Mouse (Mus musculus) stomach, postnatal 0 days (tissue): Measurements from ENCODE around the gene 4931428F04Rik. TPM values are rescaled to one million over a fixed set of nuclear protein-coding genes. Genes with fewer than 3 reads are reported as not detected.

Experiments
- ATAC-seq: fragments of 200-750 bp; cut with Nextera tagmentation; 2 replicates; pipeline ENCODE4 v1.8.0; 2017; ENCODE audit not compliant: low FRiP score, low TSS enrichment
- DNase-seq: peaks from one replicate; pipeline ENCODE4 v3.0.0-alpha.2; 2016; ENCODE audit warnings: low spot score
- H3K27ac ChIP-seq: fragments of 300-500 bp; sonication (generic); replicated peaks from 2 replicates; pipeline ENCODE4 v1.5.1; 2014; ENCODE audit warnings: mild to moderate bottlenecking, control low read depth
- H3K27me3 ChIP-seq: fragments of 300-500 bp; sonication (generic); 2 replicates; pipeline ENCODE4 v1.6.1; 2014; ENCODE audit warnings: low read length; ENCODE audit not compliant: control insufficient read depth, insufficient read depth
- H3K36me3 ChIP-seq: fragments of 300-500 bp; sonication (generic); 2 replicates; pipeline ENCODE4 v1.6.1; 2014; ENCODE audit warnings: low read length, mixed read lengths; ENCODE audit not compliant: control insufficient read depth, insufficient read depth
- H3K4me1 ChIP-seq: fragments of 300-500 bp; sonication (generic); replicated peaks from 2 replicates; pipeline ENCODE4 v1.6.1; 2014; ENCODE audit warnings: antibody characterized with exemption; ENCODE audit not compliant: control insufficient read depth, insufficient read depth
- H3K4me2 ChIP-seq: fragments of 300-500 bp; sonication (generic); replicated peaks from 2 replicates; pipeline ENCODE4 v1.6.1; 2014; ENCODE audit warnings: low read depth, mild to moderate bottlenecking, control low read depth, moderate library complexity
- H3K4me3 ChIP-seq: fragments of 300-500 bp; sonication (generic); 2 replicates; pipeline ENCODE4 v1.5.1; 2014; ENCODE audit warnings: low read depth, low read length, control low read depth
- H3K9ac ChIP-seq: fragments of 300-500 bp; sonication (generic); 2 replicates; pipeline ENCODE4 v1.6.1; 2014; ENCODE audit warnings: mild to moderate bottlenecking, low read length, control low read depth, mixed read lengths
- H3K9me3 ChIP-seq: fragments of 300-500 bp; sonication (generic); 2 replicates; pipeline ENCODE4 v1.6.1; 2016; ENCODE audit warnings: low read length; ENCODE audit not compliant: control insufficient read depth
- CTCF ChIP-seq: IDR thresholded peaks from 2 replicates; pipeline ENCODE4 v1.5.1; 2016; ENCODE audit warnings: antibody characterized with exemption, low read depth, mild to moderate bottlenecking, moderate library complexity
- EP300 ChIP-seq: optimal IDR thresholded peaks from 2 replicates; pipeline ENCODE3; 2016; ENCODE audit warnings: antibody characterized with exemption
- WGBS: fragments of 180-500 bp; shearing (Covaris S2); extraction: QIAGEN DNeasy Blood & Tissue Kit; methylation state at CpG from one replicate; pipeline ENCODE4 v1.1.7; 2014; 5-methylcytosine and 5-hydroxymethylcytosine counted together
- polyA plus RNA-seq: library from polyadenylated mRNA; unstranded; fragments of >200 nt; fragmentation: Nextera tagmentation; extraction: Ambion mirVana; gene quantifications from 2 replicates; pipeline ENCODE4 v1.2.1, GENCODE M21; 2015

4931428F04Rik gene
- polyA plus RNA-seq, 1 experiment from 2014 or later = 1.9 TPM

DNA sequence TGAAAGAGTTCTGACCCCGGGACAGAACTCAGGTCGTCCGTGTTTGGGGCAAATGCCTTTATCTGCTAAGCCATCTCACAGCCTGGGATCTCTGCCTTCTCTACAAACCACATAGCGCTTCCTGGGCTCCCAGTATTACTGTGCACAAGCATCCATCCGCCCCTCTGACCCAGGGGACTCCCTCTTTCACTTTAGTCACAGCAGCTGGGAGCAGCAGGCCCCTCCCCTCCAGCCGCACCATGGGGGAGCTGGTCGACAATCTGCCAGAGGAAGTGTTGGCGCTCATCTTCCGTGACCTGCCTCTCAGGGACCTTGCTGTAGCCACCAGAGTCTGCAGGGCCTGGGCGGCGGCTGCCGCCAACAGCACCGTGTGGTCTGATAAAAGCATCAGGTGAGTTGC, 22.9 kb downstream of the 4931428F04Rik start:
- Histone ChIP-seq H3K4me1 (0 out of 2 replicates have a peak, but pooled peaks cover 9% of the 10 kb centered on the region), H3K27ac (no peak overlapping the region), H3K4me3 (no peak overlapping the region), H3K9ac (no peak overlapping the region), H3K9me3 (no peaks in the 10 kb centered on the region), H3K4me2 (no peak overlapping the region), H3K27me3 (peaks cover 2% of the 10 kb centered on the region; the same call in 1 of the 2 replicates), H3K36me3 (no peaks in the 10 kb centered on the region; the same call in 1 of the 2 replicates)
- TF ChIP-seq CTCF (no peak), EP300 (no peak)
- DNase-seq (no peak), ATAC-seq (no peak)
- 63% methylated on average over 13 of the region's 13 CpGs for WGBS

DNA sequence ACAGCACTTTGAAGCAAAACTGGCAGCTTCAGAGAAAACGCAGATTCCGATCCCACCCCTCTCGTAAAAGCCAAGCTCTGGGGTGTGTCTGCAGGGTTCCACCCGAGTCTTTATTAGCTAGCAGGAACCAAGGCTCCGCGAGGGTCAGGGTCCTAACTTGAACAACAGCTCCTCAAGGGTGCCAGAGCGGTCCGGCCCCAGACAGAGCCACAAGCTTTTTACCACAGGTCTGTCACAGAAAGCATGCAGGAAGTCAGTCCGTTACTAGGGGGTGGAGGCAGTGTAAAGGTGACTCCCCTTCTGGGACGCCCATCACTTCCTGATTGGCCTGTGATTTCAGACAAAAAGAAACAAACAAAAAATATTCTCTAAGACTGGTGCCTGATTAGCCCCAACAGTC, 24.5 kb downstream of the 4931428F04Rik start:
- WGBS = 12% methylated on average over 10 of the region's 10 CpGs
- peak overlapping the region; percentile 69 for H3K9ac ChIP-seq
- H3K9me3 ChIP-seq = no peaks in the 10 kb centered on the region
- DNase-seq = peak; percentile 42
- peak; percentile 48; the same call in 1 of the 2 replicates for ATAC-seq
- 0 out of 2 replicates have a peak, but pooled peaks cover 9% of the 10 kb centered on the region for H3K4me1 ChIP-seq
- H3K27ac ChIP-seq = no peak overlapping the region
- no peaks in the 10 kb centered on the region; the same call in 1 of the 2 replicates for H3K36me3 ChIP-seq
- TF ChIP-seq CTCF (no peak), EP300 (no peak)
- peak overlapping the region; percentile 91 for H3K4me2 ChIP-seq
- peaks cover 2% of the 10 kb centered on the region; the same call in 1 of the 2 replicates for H3K27me3 ChIP-seq
- peak overlapping the region; percentile 65 for H3K4me3 ChIP-seq

DNA sequence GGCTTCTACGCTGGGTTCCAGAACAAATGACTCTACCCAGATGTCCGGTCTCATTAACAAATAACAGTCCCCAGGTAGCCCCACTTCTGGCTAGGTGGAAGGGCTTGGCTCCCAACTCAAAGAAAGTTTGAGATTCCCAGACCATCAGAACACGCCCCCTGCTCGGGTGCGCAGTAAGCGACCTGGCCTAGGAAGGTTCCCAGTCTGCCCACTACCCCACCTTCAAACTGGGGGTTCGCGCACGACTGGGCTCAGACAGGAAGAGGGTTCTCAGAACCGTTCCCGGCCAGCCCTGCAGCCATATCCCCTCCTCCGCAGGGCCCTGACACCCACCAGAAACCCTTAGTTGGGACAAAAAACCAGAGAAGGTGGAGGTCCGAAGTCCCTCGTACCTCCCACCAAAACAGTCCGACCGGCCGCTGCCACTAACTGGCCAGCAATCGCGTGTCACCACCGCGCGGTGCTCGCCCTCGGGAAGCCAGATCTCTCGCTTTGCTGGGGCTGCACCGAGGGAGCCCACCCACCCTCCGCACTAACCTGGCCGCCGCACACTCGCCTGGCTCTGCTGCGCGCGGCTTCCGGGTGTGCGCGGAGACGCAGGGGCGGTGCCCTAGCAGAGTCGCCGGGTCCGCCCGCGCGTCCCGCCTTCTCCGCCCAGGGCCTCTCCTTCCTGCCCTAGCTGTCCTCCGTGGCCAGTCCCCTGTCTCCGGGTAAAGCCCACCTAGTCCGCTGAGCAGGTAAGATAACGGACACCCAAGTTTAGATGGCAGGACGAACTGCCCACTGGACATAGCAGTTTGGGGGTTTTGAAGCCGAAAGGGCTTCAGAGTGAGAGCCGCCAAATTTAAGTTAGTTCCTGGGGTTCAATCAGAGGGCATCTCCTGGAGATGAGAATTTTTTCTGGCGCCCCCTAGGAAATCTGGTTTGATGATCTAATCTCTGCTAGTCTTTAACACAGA, 25.4 kb downstream of the 4931428F04Rik start, which contains the start of the genes Tradd and Fbxl8:
Gene Tradd (minus strand): TSS at position 586 of the 959 bp plus-strand sequence.
Gene Fbxl8 (plus strand): TSS at position 625 of the 959 bp plus-strand sequence.
- Histone ChIP-seq H3K9me3 (no peaks in the 10 kb centered on the region), H3K9ac (peak within 1 kb of the TSS; percentile 69), H3K27ac (no peak within 1 kb of the TSS), H3K4me2 (peak within 1 kb of the TSS; percentile 91), H3K4me1 (0 out of 2 replicates have a peak, but pooled peaks cover 11% of the 10 kb centered on the region), H3K27me3 (peaks cover 2% of the 10 kb centered on the region; the same call in 1 of the 2 replicates), H3K4me3 (peak within 1 kb of the TSS; percentile 65), H3K36me3 (no peaks in the 10 kb centered on the region; the same call in 1 of the 2 replicates)
- TF ChIP-seq EP300 = no peak
- TF ChIP-seq CTCF = 0 out of 2 replicates have a peak, but pooled peaks have one; percentile 10
- ATAC-seq (peak; percentile 76), DNase-seq (peak; percentile 83)
- under 1% methylated on average over 54 of the region's 54 CpGs for WGBS

DNA sequence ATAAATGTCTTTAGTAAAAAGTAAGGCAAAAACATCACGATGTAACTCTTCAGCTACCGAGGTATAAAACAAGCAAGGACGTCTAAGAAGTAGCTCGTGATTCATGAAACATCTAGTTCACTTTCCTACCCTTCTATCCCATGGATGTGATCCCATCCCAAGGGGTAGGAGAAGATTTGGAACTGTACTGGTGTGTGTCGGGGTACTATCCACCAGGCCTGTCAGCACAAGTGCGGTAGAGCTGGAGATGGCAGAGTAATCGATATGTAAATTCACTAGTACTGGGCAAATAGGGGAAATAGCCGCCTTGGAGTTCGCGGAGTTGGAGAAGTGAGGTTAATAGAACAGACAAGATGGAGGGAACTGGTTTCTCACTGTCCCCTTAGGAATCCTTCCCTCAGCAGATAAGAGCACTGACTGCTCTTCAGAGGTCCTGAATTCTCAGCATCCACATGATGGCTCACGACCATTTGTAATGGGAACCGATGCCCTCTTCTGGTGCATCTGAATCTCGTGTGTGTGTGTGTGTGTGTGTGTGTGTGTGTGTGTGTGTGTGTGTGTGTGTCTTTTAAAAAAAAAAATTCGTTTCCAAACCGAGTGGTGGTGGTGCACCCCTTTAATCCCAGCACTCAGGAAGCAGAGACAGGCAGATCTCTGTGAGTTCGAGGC, 26.3 kb downstream of the 4931428F04Rik start:
- Histone ChIP-seq H3K27ac (no peak overlapping the region), H3K4me3 (peak overlapping the region; percentile 65; the same call in 1 of the 2 replicates), H3K27me3 (no peaks in the 10 kb centered on the region; the same call in 1 of the 2 replicates), H3K4me1 (peaks cover 10% of the 10 kb centered on the region; the same call in 1 of the 2 replicates), H3K9ac (no peak overlapping the region), H3K36me3 (no peaks in the 10 kb centered on the region; the same call in 1 of the 2 replicates), H3K9me3 (no peaks in the 10 kb centered on the region), H3K4me2 (peak overlapping the region; percentile 91; the same call in 1 of the 2 replicates)
- ATAC-seq (no peak), DNase-seq (no peak)
- WGBS = 46% methylated on average over 16 of the region's 16 CpGs
- TF ChIP-seq EP300 (no peak), CTCF (peak; percentile 34; the same call in 1 of the 2 replicates)

DNA sequence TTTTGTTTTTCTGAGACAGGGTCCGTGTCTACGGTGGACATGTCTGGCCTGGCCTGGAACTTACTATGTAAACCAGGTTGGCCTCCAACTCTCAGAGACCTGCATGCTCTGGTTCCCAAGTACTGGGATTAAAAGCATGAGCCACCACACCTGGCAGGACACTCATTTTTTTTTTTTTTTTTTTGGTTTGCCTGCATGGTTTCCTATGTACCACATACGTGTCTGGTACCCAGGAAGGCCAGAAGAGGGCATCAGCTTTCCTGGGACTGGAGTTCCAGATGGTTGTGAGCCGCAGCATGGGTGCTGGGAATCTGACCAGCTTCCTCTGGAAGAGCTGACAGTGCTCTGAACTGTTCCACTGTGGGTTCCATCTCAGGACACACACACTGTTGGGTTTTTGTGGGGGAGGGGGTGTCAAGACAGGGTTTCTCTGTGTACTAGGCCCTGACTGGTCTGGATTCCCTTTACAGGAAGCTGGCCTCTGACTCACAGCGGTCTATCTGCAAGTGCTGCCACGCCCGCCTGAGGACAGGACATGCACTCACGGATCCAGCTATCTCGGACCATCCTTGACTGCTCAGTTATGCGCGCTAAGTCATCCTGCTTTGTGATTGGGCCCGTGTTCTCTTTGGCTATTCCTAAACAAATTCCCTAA, 28.2 kb downstream of the 4931428F04Rik start:
- ATAC-seq (no peak), DNase-seq (no peak)
- 82% methylated on average over 12 of the region's 12 CpGs for WGBS
- Histone ChIP-seq H3K4me2 (no peak overlapping the region), H3K27ac (no peak overlapping the region), H3K27me3 (no peaks in the 10 kb centered on the region; the same call in 1 of the 2 replicates), H3K4me1 (peaks cover 10% of the 10 kb centered on the region; the same call in 1 of the 2 replicates), H3K9ac (no peak overlapping the region), H3K4me3 (no peak overlapping the region), H3K36me3 (no peaks in the 10 kb centered on the region), H3K9me3 (no peaks in the 10 kb centered on the region)
- TF ChIP-seq CTCF (no peak), EP300 (no peak)
